Mouse (Mus musculus) erythroblast, adult 5-6 weeks (primary cell): ENCODE results near the gene Chrna4. TPM values are rescaled to one million over a fixed set of nuclear protein-coding genes. Genes with fewer than 3 reads are reported as not detected.

Experiments used
- total RNA-seq, 2 experiments: library from RNA; stranded (forward) in 1 of 2; stranded (reverse) in 1 of 2; fragments of 150-400 nt in 1 of 2; fragments of 200-764, 138-1000 nt in 1 of 2; gene quantifications; 2 replicates each; pipeline versions ENCODE4 v1.2.3 to v1.2.4; 2015 to 2017; ENCODE audit warnings: low replicate concordance in 2 of 2

The Chrna4 gene
- total RNA-seq, 2 experiments from 2014 or later, result not detected

Other genes starting within 250 kb of the Chrna4 start
- 15.0 and 17.3 TPM in 2 replicates for gene Ythdf1, start 122.6 kb downstream of the Chrna4 start, total RNA-seq (2015; ENCODE audit: low replicate concordance)
- gene Ythdf1, start 122.6 kb downstream of the Chrna4 start, total RNA-seq (2017; ENCODE audit: low replicate concordance), result 7.0 and 11.8 TPM in 2 replicates
- gene Birc7, start 114.5 kb downstream of the Chrna4 start, total RNA-seq (2015; ENCODE audit: low replicate concordance), result not detected in 2 replicates
- gene Birc7, start 114.5 kb downstream of the Chrna4 start, total RNA-seq (2017; ENCODE audit: low replicate concordance), result not detected in 2 replicates
- not detected in 2 replicates for gene Nkain4, start 88.8 kb downstream of the Chrna4 start, total RNA-seq (2015; ENCODE audit: low replicate concordance)
- not detected in 2 replicates for gene Nkain4, start 88.8 kb downstream of the Chrna4 start, total RNA-seq (2017; ENCODE audit: low replicate concordance)
- gene Arfgap1, start 76.3 kb downstream of the Chrna4 start, total RNA-seq (2015; ENCODE audit: low replicate concordance), result 11.9 and 12.5 TPM in 2 replicates
- gene Arfgap1, start 76.3 kb downstream of the Chrna4 start, total RNA-seq (2017; ENCODE audit: low replicate concordance), result 11.2 and 21.0 TPM in 2 replicates
- gene Col20a1, start 57.0 kb downstream of the Chrna4 start, total RNA-seq (2015; ENCODE audit: low replicate concordance), result 1.7 TPM in 1 of 2 replicates, not detected in the other
- gene Col20a1, start 57.0 kb downstream of the Chrna4 start, total RNA-seq (2017; ENCODE audit: low replicate concordance), result 0.26 and 0.42 TPM in 2 replicates
- not detected in 2 replicates for gene Kcnq2, start 91.8 kb upstream of the Chrna4 start, total RNA-seq (2015; ENCODE audit: low replicate concordance)
- gene Kcnq2, start 91.8 kb upstream of the Chrna4 start, total RNA-seq (2017; ENCODE audit: low replicate concordance), result not detected in 2 replicates
- gene Eef1a2, start 113.5 kb upstream of the Chrna4 start, total RNA-seq (2015; ENCODE audit: low replicate concordance), result not detected in 2 replicates
- gene Eef1a2, start 113.5 kb upstream of the Chrna4 start, total RNA-seq (2017; ENCODE audit: low replicate concordance), result not detected in 2 replicates
- gene Ppdpf, start 143.7 kb upstream of the Chrna4 start, total RNA-seq (2015; ENCODE audit: low replicate concordance), result 45.6 and 74.6 TPM in 2 replicates
- 3.9 and 6.9 TPM in 2 replicates for gene Ppdpf, start 143.7 kb upstream of the Chrna4 start, total RNA-seq (2017; ENCODE audit: low replicate concordance)
- gene Ptk6, start 159.2 kb upstream of the Chrna4 start, total RNA-seq (2015; ENCODE audit: low replicate concordance), result 0.21 TPM in 1 of 2 replicates, not detected in the other
- gene Ptk6, start 159.2 kb upstream of the Chrna4 start, total RNA-seq (2017; ENCODE audit: low replicate concordance), result 0.14 TPM in 1 of 2 replicates, not detected in the other
- gene Srms, start 169.6 kb upstream of the Chrna4 start, total RNA-seq (2015; ENCODE audit: low replicate concordance), result not detected in 2 replicates
- not detected in 2 replicates for gene Srms, start 169.6 kb upstream of the Chrna4 start, total RNA-seq (2017; ENCODE audit: low replicate concordance)
- gene Fndc11, start 176.5 kb upstream of the Chrna4 start, total RNA-seq (2015; ENCODE audit: low replicate concordance), result 1.3 and 20.8 TPM in 2 replicates
- 0.98 and 1.4 TPM in 2 replicates for gene Fndc11, start 176.5 kb upstream of the Chrna4 start, total RNA-seq (2017; ENCODE audit: low replicate concordance)
- gene Helz2, start 198.5 kb upstream of the Chrna4 start, total RNA-seq (2015; ENCODE audit: low replicate concordance), result 8.6 and 10.0 TPM in 2 replicates
- gene Helz2, start 198.5 kb upstream of the Chrna4 start, total RNA-seq (2017; ENCODE audit: low replicate concordance), result 11.8 and 12.1 TPM in 2 replicates
- gene Gmeb2, start 244.5 kb upstream of the Chrna4 start, total RNA-seq (2015; ENCODE audit: low replicate concordance), result 23.6 and 24.6 TPM in 2 replicates
- 15.4 and 41.7 TPM in 2 replicates for gene Gmeb2, start 244.5 kb upstream of the Chrna4 start, total RNA-seq (2017; ENCODE audit: low replicate concordance)